Mouse (Mus musculus): ENCODE data around the gene Fam129b.

DNA sequence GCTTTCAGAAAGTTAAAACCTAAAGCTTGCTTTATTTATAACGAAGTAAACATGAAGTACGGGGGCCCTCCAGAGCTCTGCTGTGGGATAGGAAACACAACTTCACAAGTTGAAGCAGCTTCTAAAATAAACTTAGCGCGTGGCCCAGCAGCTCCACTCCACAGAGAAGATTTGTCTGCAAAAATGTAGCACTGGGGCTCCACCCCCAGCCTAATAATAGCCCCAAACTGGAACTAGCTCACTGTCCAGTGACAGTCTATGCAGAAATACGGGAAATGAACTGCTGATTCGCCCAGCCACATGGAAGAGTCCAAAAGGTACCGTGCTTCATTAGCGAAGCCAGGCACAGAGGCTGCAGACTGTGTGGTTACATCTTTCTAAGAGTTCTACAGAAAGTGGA is 93.4 kb downstream of the Fam129b start:
- no peak for TF ChIP-seq POLR2A (IDR thresholded peaks at IDR 0.05; ENCODE audit: borderline replicate concordance, extremely low read depth, insufficient read depth, insufficient read length, poor library complexity, severe bottlenecking)
- TF ChIP-seq CTCF (IDR thresholded peaks at IDR 0.05; ENCODE audit: borderline replicate concordance, extremely low read depth, insufficient read depth, insufficient read length): no peak
